Mouse (Mus musculus): ENCODE measurements around the gene Fsd1l.

The Fsd1l gene

DNA sequence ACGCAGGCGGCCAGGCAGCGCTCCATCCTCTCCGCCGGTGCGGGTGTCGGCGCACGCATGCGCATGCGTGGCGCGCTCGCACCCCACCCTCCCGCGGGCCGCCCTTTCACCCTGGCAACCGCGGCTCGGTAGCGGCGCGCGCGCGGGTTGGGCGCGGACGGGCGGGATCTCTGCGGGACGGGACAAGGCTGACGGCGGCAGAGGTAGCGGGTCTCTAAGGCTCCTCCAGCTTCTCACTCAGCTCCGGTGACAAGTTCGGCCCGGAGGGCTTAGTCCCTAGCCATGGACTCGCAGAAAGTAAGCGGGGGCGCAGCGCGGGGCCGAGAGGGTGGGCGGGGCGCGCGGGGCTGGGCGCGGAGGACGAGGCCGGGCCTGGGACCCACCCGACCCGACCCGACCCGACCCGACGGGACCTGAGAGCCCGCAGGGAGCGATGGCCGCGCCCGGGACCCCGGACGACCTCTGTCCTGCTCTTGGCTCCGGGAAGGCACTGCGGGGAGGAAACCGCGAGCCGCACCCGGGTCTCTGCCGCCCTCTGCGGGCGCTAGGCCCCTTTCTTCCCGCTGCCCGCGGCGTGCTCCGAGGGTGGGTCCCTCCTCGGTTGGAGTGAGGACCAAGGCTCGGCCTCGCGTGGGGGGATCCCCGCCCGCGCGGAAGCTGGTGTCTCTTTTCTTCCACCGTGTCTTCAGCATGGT lies at the start of gene Fsd1l:
Gene Fsd1l (plus strand): TSS at position 156 of the 695 bp plus-strand sequence.
- DNase-seq, result peak; percentile 88

DNA sequence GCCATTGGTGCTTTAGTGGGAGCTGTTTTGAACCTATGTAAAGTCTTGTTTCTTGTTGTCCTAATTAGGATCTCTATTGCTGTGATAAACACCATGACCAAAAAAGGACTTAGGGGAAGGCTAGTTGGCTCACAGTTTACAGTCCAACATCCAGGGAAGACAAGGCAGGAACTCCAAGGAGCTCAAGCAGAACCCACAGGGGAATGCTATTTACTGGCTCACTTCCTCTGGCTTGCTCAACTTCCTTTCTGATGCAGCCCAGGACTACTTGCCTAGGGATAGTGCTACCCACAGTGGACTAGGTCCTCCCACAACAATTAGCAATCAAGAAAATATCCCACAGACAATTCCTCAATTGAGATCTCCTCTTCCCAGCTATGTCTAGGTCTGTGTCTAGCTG lies 43.6 kb upstream of the Fsd1l start:
- DNase-seq, result no peak

DNA sequence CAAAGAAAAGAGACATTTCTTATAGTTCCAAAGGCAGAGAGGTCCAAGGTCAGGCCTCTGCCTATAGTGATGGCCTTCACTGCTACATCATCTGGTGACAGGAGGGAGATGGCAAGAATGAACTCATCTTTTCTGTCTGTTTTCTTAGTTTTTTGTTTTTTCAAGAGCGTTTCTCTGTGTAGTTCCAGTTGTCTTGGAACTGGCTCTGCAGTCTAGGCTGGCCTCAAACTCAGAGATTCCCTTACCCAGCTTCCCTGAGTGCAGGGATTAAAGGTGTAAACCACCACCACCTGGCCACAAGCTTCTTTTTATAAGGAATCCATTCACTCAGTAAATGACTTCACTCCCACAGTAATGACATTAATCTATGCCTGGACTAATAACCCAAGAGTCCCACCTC lies 42.3 kb upstream of the Fsd1l start:
- no peak for DNase-seq

DNA sequence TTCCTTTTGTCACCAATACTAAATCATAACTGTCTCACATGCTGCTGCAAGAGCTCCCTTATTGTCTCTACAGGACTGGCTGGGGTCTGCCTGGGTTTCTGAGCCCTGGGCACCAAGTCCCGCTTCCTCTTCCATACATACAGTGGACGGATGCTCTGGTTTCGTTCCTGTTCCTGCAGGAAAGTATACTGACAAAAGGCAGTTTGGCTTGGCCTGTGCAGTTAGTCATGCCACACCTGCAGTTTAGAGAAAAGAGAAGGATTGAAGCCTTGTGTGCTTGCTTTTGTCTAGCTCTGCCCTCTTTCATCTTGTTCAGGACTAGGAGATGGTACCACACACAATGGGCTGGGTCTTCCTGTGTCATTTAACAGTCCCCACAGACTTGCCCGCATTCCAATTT lies 41.8 kb upstream of the Fsd1l start:
- DNase-seq, result no peak

DNA sequence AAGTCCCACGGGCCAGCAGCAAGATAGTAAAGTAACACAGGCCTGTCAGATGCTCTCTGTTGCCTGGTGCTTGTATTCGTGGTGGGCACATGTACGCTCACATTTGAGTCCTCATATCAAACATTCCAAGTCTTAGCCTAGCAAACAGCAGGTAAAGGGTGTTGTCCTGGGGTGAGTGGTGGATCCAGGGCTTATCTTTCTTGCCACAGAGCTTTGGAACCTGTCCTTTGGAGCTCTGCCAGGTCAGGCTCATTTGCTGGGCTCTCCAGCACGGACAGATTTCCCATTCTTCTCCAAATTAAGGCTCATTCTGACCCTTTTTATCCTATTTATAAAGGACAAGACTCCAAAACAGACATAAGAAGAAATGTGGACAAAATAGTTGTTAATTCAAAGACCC lies 41.1 kb upstream of the Fsd1l start:
- DNase-seq, result no peak

DNA sequence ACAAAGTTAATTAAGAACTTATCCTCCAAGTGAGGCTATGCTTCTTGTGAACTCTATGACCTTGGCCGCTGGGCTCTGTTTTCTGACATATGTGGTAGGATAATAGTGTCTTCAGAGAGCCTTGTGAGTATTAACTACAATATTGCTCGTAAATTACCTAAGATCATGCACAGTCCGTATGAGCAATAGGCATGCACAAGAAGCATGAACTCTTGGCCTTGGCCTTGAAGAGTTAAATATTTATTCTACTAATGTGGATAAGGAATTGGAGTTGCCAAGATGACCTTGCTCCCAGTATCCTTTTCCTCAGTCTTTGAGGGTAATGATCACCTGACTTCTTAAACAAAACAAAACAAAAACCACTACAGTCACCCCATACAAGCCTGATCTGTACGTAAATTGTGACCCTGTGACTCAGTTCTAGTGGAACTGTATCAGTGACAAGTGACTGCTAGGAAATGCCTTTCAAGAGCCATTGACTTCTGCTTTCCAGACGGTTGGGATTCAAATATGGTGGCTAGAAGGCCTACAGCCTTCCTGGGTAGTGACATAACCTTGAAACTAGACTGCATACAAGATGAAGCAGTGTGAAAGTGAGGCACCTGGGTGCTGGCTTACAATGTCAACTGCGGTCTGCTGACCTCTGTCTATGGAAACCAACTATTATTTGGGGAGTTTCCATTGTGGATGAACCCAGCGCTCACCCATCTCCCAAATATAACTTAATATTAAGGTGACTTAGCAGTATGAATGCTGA lies 40.4 kb upstream of the Fsd1l start:
- DNase-seq, result no peak

DNA sequence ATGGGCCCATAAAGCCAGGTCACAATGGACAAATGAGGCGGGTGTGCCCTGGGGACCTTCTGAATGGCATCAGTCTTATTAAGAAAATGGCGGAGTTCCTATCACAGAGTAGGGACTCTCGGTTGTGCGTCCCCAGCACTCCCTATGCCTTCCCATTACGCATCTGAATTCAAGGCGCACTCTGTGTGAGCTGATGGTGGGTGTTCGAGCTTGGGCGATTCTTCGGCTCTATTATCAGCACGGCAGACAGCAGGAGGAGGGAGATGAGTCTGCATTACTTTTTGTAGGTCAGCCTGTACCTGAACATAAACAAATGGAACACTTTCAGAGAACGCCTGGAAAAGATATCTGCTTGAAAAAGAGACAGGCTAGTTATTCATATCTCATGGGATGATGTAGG lies 39.7 kb upstream of the Fsd1l start:
- DNase-seq, result no peak

DNA sequence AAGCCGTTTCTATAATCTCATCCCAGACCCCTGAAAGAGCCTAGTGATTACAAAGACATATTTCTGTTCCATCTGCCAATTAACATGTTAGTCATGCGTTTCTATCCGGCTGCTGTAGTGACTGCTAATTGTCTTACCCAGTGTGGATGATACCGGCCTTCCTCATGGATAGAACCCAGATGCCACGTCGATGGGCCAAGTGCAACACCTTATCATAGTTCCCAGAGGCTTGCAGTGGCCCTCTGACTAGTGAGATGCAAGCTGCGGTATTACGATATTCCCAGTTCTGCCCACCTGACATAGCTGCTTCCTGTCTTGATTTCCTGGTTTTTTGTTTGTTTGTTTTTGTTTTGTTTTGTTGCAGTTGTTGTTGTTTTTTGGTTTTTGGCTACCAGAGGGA lies 39.3 kb upstream of the Fsd1l start:
- peak; percentile 11 for DNase-seq

DNA sequence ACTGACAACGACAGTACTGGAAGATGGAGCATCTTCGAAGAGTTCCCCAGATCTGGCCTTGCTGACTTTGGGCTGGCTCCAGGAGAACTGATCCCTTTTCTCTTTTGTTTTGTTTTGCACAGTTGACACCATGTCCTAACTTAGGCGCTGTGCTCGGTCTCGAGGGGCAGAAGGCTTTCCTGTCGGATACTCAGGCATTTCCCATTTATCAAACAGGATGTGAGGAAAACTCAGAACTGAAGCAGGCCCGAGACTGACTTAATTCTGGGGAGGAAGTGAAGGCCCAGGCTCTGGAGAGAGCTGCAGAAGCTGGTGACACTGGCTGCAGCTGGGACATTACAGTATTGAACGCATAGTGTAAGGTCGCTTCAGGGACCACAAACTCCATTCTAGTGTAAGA lies 38.9 kb upstream of the Fsd1l start:
- no peak for DNase-seq

DNA sequence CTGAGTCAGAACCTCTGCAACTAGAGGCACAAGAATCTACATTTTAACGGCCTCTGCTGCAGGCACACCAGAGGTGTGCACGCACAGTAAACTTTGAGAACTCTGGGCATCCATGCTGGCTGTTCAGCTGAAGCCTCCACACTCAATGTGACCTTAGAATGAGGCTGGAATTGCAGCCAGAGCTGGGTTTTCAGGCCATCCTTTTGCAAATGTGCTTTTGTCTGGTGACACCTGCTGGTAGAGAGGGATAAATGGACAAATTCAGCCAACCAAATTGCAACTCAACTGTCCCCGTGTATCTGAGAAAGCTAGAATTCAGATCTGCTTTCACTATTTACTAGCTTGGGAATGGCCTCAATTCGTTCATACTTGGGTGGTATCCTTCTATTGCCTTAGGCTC lies 37.1 kb upstream of the Fsd1l start:
- DNase-seq, result peak; percentile 76

DNA sequence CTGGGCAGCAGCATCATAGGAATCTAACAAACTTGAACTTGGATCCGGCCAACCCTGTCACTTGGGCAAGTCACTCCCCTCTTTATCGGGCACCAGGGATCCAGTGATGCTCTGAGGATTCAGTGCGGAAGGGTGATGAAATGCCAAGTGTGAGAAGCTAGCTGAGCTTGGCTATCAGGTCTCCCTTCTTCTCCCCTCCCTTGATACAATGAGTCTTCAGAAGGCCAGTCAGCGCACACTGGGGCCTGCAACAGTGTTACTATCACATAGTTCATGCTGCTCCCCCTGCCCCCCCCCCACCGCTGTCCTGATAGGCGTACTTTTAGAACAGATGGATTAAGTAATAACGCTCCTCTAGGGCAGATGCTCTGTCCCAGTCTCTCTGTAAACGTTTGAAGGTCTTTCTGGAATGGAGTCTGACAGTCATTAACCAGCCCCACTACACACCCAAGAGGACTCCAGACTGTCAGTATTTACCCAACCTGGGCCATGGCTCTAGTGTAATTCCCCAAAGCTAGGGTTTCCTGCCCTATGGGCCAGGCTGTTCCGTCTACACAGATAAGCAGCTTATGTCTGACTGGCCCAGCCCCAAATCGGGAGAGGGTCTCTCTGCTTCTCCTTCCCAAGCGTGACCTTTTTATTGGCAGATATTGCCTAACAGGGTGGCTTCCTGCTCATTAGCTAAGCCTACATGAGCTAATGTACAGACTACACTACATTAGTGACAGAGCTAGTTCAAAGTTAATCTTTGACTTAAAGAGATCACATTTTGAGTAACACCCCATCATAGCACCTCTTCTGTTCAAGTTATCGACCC lies 35.8 kb upstream of the Fsd1l start:
- DNase-seq, result peak; percentile 28

DNA sequence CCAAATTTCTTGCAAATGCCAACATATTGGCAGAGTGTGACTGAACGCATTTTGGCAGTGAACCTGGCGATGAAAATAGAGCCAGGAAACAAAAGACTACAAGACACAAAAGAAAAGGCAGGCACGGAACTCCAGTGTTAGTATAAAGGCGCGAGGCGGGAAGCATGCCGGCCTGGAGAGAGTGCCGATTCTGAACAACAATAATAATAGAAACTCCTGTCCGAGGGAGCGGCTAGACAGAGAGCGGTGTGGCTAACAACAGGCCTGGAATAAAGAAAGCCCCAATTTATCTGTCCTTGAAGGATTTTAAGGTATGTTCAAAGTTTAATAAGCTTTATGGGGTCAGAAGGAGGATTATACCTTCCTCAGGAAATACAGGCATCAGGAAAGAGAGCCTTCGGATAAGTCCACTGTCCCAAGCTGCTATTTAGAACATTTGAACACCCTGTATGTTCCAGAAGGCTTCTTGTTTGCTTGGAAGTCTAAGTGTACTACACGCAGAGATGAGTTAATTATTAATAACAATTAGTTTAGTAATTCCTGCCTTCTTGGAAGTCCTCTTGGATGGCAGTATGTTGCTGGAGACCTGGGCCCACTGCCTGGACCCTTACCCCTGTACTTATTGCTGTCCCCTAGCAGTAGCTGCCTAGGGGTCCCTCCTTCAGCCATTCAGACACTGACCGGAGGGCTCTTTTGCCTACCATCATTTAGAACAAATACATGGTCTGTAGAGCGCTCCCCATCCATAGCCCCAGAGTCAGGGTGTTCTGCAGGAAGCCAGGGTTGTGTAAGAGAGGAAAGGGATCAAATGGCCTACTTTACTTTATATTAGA lies 35.0 kb upstream of the Fsd1l start:
- DNase-seq, result no peak

DNA sequence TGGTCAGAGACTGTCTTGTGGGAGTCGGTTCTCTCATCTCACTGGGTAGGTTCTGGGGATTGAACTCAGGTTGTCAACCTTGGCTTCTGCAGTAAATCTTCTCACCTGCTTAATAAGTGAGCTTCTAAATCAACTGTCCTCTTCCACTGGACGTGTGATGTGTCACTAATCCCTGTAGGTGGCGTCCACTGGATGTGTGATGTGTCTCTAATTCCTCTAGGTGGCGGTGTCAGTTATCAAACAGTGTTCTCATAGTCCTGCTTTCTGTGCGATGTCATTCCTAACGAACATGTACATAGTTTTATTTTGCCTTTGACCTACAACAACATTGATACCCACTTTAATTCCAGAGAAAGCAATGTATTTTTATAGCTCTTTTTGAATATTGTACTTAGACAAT lies 30.8 kb upstream of the Fsd1l start:
- peak; percentile 66 for DNase-seq

DNA sequence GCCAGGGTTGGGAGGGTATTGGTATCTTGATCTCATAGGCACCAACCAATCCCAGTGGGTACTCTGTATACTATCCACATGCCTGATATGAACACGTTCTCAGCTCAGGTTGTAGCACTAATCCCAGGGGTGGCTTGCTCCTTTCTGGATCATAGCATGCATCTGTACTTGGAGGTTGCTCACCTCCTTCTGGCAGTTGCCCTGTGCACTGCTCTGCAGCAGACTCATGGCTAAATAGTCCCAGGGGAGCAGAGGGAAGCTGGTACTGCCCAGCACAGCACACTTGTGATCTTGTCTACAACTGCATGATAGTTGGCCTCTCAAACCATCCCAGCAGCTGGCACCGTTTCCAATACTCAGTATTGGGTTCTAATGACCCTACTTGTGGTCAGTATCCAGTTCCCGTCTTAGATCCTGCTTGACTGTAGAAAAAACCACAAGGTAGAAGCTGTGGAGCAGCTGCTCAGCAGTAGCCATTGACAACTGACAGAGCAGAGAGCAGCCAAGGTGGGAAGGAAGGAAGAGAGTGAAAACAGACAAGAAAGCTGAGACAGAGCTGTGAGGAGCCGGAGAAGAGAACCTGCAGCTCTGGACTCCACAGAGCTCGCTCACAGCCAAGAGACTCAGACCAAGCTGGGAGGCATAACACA lies 16.6 kb upstream of the Fsd1l start:
- no peak for DNase-seq

DNA sequence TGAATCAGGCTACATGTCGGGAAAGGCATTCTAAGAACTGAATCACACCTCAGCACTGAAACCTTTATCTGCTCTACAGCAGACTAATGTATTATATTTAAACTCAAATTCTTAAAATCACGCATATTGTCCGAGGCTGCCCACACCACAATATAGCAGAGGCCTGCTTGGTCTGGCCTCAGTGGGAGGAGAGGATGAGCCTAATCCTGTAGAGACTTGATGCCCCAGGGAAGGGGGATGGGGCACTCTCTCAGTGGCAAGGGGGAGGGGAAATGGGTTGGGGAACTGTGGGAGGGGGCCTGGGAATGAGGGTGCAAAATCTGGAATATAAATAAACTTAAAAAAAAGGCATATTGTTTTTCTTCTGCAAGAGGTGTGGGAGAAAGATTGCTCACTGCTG lies 13.3 kb upstream of the Fsd1l start:
- DNase-seq, result no peak

DNA sequence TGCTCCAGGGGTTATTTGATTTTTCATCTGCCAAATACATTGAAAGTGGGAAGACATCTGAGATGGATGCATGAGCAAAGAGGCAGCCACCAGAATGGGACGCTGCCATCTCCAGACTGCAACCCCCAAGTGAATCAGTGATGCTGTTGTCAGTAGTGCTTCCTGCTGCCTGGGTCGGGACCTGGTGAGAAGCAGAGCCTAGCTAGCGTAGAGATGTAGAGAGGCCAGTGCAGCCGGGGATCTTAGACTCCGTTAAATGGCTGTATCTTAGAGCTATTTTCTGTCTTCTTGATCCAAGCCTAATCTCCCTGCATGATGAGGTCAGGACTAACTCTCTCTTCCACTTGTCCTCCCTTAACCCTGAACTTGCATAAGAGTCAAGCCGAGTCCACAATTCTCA lies 11.2 kb upstream of the Fsd1l start:
- no peak for DNase-seq

DNA sequence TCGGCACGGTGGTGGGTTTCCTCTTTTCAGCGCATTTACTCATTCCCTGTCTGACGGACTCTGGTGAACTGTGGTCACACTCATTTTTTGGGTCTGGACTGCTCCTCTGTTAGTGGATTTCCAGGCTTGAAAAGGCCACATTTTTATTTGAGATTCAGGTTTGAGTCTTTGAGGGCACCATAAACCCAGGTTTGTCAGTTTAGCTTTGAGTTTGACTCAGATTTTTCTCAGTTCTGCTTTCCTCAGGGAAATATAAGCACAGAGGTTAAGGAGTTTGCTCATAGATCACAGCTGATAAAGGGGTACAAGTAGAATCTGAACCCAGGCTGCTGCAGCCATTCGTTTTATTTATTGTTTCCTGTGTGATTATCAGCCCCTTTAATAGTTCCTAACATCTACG lies 10.2 kb upstream of the Fsd1l start:
- DNase-seq, result no peak

DNA sequence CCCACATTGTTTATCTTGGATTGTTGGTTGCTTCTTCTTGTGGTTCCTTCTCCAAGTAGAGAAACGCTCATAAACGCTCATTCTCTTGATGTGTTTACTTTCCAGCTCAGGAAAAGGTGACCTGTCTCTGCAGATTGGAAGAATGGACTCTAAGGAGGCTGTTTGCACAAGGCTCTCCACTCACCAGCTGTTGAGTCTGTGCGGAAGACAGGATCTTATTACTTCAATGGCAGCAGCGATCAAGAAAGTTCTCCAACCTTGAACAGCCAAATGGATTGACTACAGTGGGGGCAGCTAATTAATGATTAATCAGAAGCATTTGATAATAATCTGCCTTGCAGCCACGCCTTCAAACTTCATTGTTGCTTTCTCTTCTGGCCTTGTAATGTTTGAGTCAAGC lies 9.8 kb upstream of the Fsd1l start:
- no peak for DNase-seq

DNA sequence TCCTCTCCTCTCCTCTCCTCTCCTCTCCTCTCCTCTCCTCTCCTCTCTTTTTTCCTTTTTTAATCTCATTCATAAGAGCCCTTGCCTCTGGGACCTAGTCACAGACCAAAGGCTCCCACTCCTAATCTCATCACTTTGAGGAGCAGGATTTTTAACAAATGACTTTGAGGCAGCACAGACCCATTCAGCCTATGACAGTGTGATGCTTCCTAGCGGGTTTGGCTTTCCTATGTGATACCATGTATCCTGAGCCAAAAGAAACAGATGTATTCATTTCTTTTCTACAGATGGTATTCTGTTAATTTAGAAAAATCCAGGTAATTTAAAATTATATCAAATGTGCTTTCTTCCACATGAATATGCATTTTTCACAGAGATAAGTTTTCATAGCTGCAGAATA lies 7.6 kb upstream of the Fsd1l start:
- DNase-seq, result no peak

DNA sequence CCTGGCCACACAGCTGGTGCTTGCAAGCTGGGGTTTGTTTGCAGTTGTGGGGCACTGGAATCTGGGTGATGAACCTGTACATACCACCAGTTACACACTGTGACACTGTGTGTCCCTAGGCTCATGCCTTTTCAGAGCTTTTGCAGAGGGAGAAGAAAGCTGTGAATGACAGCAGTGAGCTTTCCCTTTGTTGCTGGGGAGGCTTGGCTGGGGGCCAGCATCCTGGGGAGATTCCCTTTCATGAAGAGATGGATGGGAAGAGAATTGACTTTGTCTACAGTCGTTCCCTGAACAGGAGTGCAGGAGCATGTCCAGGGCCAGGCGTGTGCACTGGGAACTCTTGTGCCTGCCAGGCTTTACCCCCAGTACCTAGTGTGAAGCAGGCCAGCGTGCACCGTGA lies 6.5 kb upstream of the Fsd1l start:
- DNase-seq, result peak; percentile 63

DNA sequence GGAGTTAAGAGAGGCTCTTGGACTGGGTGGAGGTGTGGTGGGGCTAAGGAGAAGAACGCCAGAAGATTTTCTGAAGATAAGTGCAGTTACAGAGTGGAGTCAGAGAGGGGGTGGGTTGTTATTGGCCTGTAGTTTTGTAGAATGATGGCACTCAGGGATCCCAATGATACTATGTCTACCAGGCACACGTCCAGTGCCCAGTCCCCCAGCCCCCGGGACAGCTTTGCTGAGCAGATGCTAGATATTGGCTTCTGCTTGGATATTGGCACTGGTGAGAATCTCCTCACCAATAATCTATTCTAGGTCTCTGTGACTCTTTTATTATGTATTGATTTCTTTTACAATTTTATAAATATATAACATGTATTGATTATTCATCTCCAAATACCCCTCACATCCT lies 6.0 kb upstream of the Fsd1l start:
- DNase-seq, result no peak

DNA sequence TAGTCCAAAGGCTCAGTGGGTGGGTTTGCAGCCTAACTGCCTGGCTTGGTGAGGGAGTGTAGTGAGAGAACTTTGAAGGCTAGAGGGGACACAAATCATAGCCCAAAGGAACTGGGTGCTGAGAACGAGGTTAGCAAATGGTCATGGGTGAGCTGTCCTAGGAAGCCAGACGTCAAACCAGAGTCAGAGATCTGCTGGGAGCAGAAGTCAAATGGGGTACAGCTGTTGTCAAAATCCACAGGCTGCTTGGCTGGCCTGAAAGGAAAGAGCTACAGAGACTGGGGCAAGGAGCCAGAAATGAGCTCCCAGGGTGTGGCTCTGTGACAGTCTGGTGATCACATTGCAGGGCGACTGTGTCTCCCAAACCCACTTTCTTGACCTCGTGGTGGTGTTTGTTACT lies 2.3 kb upstream of the Fsd1l start:
- DNase-seq, result no peak

DNA sequence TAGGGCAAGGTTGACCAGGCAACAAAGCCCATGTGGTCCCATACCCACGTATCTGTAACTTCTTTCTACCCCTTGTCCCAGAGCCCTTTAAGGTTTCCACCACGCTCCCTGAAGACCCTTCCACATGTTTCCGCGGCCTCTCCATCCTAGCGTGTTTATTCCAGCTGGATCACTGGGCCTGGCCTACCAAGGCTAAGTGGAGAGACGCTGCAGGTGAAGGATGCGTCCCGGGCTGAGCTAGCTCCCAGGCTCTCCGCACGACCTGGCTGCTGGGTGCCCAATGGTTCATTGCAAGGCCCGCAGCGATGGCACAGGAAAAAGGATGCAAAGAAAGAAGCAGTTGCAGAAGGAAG lies 332 bp upstream of the Fsd1l start:
- no peak for DNase-seq

Data from retina, postnatal 1 day (tissue).